Mouse (Mus musculus): ENCODE data around the gene Gm20422. TPM values are rescaled to one million over a fixed set of nuclear protein-coding genes. Genes with fewer than 3 reads are reported as not detected.
"Not testable (repeated sequence)": the region's sequence is repeated elsewhere in the genome, so short reads cannot be mapped to it uniquely, and the experiment has no call there.

The Gm20422 gene
- total RNA-seq, 2 experiments from 2014 or later: 3.2 to 3.3 TPM

DNA sequence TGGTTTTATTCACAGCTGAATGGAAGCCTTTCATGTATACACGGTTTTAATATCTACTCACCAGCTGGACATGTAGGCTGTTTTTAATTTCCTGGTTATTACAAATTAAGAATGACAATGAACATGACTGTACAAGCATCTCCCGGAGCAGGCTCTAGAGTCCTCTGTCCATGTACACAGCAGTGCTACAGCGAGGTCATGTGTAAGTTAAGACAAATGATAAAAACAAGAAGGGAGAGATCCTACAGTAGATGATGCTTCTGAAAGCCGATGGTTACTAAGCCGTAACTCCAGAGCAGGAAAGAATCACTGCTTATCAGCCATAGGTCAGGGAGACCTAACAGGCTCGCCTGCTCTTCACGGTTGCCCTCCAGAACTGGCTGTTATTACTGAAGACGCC is 61.2 kb downstream of the Gm20422 start:
- DNase-seq (ENCODE audit: low spot score): no peak

DNA sequence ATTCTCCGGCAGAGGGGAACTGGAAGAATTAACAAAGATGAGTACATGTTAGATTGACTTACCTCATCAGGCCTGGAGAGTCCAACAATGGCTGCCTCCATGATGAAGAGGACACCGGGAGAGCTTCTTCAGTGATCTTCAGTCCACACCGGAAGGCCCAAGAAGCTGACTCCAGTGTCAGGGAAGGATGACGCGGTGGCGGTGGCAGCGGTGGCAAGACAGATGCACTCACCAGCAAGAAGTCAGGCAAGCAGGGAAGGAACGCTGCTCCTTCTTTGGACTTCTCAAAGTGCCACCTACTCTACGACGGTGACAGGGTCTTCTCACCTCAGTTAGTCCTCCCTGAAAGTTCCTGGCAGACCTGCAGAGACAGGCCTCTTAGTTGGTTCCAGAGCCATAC is 64.1 kb downstream of the Gm20422 start, which contains the start of gene Zfp869:
Zfp869 (minus strand) TSS at position 101 of the 400 bp plus-strand sequence.
- not testable (repeated sequence) for DNase-seq (ENCODE audit: low spot score)

DNA sequence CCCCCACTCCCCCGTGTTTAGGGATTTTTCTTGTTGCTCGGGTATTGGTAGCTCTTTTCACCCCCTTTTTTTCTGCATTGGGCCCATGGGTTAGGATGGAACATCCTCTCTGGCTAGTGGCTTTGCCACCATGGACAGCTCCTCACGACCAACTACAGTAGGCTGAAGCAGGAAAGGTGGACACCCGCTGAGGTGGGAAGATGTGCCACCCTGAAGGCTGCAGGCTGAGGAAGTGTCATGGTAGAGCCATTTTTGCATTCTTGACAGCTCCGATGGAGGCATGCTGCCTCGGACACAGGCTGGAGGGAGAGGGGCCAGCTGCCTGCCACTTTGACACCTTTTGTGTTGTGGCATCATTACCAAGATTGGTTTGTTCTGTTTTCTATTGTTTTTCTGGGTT is 72.9 kb downstream of the Gm20422 start:
- DNase-seq (ENCODE audit: low spot score): no peak

Other genes with a start within 250 kb of the Gm20422 start
- gene Zfp868, start 149.3 kb downstream of the Gm20422 start, total RNA-seq (2021): 1 to 10 TPM; 5.0 to 6.1 TPM
- gene Zfp964, start 120.4 kb downstream of the Gm20422 start, total RNA-seq (2021): under 1 TPM; 0.53 to 0.88 TPM
- gene Zfp869, start 64.2 kb downstream of the Gm20422 start, total RNA-seq (2021): 10 to 100 TPM; 15.3 to 15.9 TPM
- 1 to 10 TPM; 3.2 to 5.0 TPM for gene Zfp963, start 24.9 kb downstream of the Gm20422 start, total RNA-seq (2021)
- 1 to 10 TPM; 8.4 to 9.4 TPM for gene Atp13a1, start 16.3 kb upstream of the Gm20422 start, total RNA-seq (2021)
- 10 to 100 TPM; 14.1 to 14.4 TPM for gene Zfp866, start 16.3 kb upstream of the Gm20422 start, total RNA-seq (2021)
- gene Gmip, start 33.8 kb upstream of the Gm20422 start, total RNA-seq (2021): 1 to 10 TPM; 3.5 to 3.8 TPM
- under 1 TPM; 0.05 to 0.07 TPM for gene Lpar2, start 47.5 kb upstream of the Gm20422 start, total RNA-seq (2021)
- not detected for gene Pbx4, start 57.6 kb upstream of the Gm20422 start, total RNA-seq (2021)
- 1 to 10 TPM; 2.5 to 2.7 TPM for gene Cilp2, start 112.8 kb upstream of the Gm20422 start, total RNA-seq (2021)
- not detected for gene Tssk6, start 127.3 kb upstream of the Gm20422 start, total RNA-seq (2021)
- gene Ndufa13, start 127.7 kb upstream of the Gm20422 start, total RNA-seq (2021): 100 to 1,000 TPM; 347 to 364 TPM
- gene Yjefn3, start 127.8 kb upstream of the Gm20422 start, total RNA-seq (2021): 1 to 10 TPM; 8.3 to 9.7 TPM
- gene Gatad2a, start 221.5 kb upstream of the Gm20422 start, total RNA-seq (2021): 10 to 100 TPM; 28.6 to 38.8 TPM

Data from gastrocnemius, adult 18-20 months (tissue).